ENCODE assay signal across 26 mouse cellular contexts in the genomic region with DNA sequence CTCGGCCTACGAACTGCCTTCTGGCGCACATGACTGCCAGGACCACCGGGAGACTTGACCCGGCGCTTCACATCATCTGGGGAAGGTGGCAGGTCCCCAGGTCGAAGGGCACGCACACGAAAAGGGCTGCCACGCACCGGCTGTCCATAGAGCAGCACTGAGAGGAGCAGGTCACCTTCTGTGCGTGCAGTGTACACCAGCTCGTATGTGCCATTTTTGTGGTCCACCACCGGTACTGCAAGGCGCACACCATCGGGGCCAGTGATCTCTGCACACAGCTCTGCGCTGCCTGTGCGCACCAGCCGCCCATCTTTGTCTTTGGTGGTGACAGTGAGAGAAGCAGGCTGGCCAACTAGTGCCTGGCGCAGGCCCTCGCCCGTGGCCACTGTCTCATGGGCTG. TPM values are rescaled to one million over a fixed set of nuclear protein-coding genes. Genes with fewer than 3 reads are reported as not detected.
DNase-seq lines count a peak whose midpoint lies in the region; ATAC-seq and TF ChIP-seq lines count a peak whose summit lies in the region.
"Had no signal": no experiment of that assay in that cellular context is flagged by ENCODE, and none has a peak within 500 bp of the region (broad histone marks: within the 10 kb centered on the region; RNA-seq: fewer than 3 reads in every experiment).

No protein-coding gene starts in this region.

- no peaks in the 10 kb centered on the region for H3K27me3 ChIP-seq in liver, embryonic 14.5 days (ENCODE audit: control insufficient read depth, insufficient read depth, low read length)
- no peaks in the 10 kb centered on the region for H3K27me3 ChIP-seq in liver, embryonic 12.5 days (replicated peaks)
- H3K27me3 ChIP-seq in midbrain, embryonic 11.5 days (ENCODE audit: control insufficient read depth, insufficient read depth, low read length) = no peaks in the 10 kb centered on the region
- H3K27me3 ChIP-seq in midbrain, embryonic 14.5 days (ENCODE audit: control insufficient read depth, insufficient read depth, low read length) = no peaks in the 10 kb centered on the region
- H3K27me3 ChIP-seq in E14TG2a.4 (ENCODE audit: insufficient read depth, low read length) = no peaks in the 10 kb centered on the region
- no peaks in the 10 kb centered on the region for H3K27me3 ChIP-seq in lung, postnatal 0 days (replicated peaks; ENCODE audit: insufficient read depth, low read length)
- H3K27me3 ChIP-seq: embryonic facial prominence, embryonic 13.5 days; embryonic facial prominence, embryonic 15.5 days; forebrain, embryonic 12.5 days; Patski had no signal

- DNase-seq in liver, embryonic 14.5 days (ENCODE audit: low read depth in 3 of 3, low spot score in 3 of 3) = no peak
- DNase-seq in midbrain, embryonic 11.5 days (ENCODE audit: low spot score, missing footprints) = no peak
- no peak for DNase-seq in midbrain, embryonic 14.5 days
- DNase-seq in R1 (ENCODE audit: low read depth, low spot score) = peak; percentile 26
- no peak for DNase-seq in gastrocnemius, postnatal 25 days
- DNase-seq in lung, postnatal 0 days (ENCODE audit: low spot score) = no peak
- DNase-seq: adrenal gland, adult 8-10 months; adrenal gland, postnatal 14 days; adrenal gland, postnatal 36 days; cerebellum, adult 11-12 months; cerebellum, adult 2 months; cerebellum, adult 9-10 months; cerebellum, postnatal 10 days; cerebellum, postnatal 25 days had no signal

- H3K9me3 ChIP-seq in liver, embryonic 14.5 days (ENCODE audit: control insufficient read depth, low read length) = no peaks in the 10 kb centered on the region
- no peaks in the 10 kb centered on the region for H3K9me3 ChIP-seq in liver, embryonic 12.5 days (replicated peaks)
- H3K9me3 ChIP-seq in midbrain, embryonic 11.5 days (ENCODE audit: control insufficient read depth, low read length) = no peaks in the 10 kb centered on the region
- no peaks in the 10 kb centered on the region for H3K9me3 ChIP-seq in midbrain, embryonic 14.5 days (ENCODE audit: control insufficient read depth, low read length)
- peaks cover 43% of the 10 kb centered on the region for H3K9me3 ChIP-seq in E14TG2a.4 (ENCODE audit: low read length)
- no peaks in the 10 kb centered on the region for H3K9me3 ChIP-seq in lung, postnatal 0 days (ENCODE audit: low read length)
- H3K9me3 ChIP-seq: embryonic facial prominence, embryonic 13.5 days; embryonic facial prominence, embryonic 15.5 days; forebrain, embryonic 10.5 days; forebrain, embryonic 12.5 days; G1E had no signal

- H3K4me3 ChIP-seq in liver, embryonic 14.5 days (ENCODE audit: insufficient read depth in 1 of 2, low read depth in 2 of 2, low read length in 2 of 2) = no peak overlapping the region
- no peak overlapping the region for H3K4me3 ChIP-seq in liver, embryonic 12.5 days
- no peak overlapping the region for H3K4me3 ChIP-seq in midbrain, embryonic 11.5 days (ENCODE audit: low read depth, low read length)
- no peak overlapping the region for H3K4me3 ChIP-seq in midbrain, embryonic 14.5 days (replicated peaks; ENCODE audit: low read depth, low read length)
- H3K4me3 ChIP-seq in E14TG2a.4 (replicated peaks; ENCODE audit: low read length) = peak overlapping the region; percentile 35; the same call in 1 of the 2 replicates
- no peak overlapping the region for H3K4me3 ChIP-seq in lung, postnatal 0 days (ENCODE audit: low read depth, low read length)
- H3K4me3 ChIP-seq: embryonic facial prominence, embryonic 13.5 days; embryonic facial prominence, embryonic 15.5 days; erythroblast, embryonic 14.5 days; forebrain, embryonic 10.5 days; forebrain, embryonic 12.5 days had no signal

- ATAC-seq in liver, embryonic 14.5 days (ENCODE audit: insufficient read depth) = 0 out of 2 replicates have a peak, but pooled peaks have one; percentile 15
- no peak for ATAC-seq in liver, embryonic 12.5 days
- ATAC-seq in midbrain, embryonic 11.5 days (ENCODE audit: low FRiP score) = peak; percentile 18; the same call in 1 of the 2 replicates
- no peak for ATAC-seq in midbrain, embryonic 14.5 days (ENCODE audit: low FRiP score, low TSS enrichment)
- no peak for ATAC-seq in lung, postnatal 0 days
- ATAC-seq: activated CD4-positive, CD25-positive, alpha-beta regulatory T cell, adult 4 months; forebrain, embryonic 14.5 days; forebrain, embryonic 16.5 days; Patski had no signal

- no peaks in the 10 kb centered on the region for H3K36me3 ChIP-seq in liver, embryonic 14.5 days (replicated peaks; ENCODE audit: control insufficient read depth, insufficient read depth, low read depth)
- H3K36me3 ChIP-seq in liver, embryonic 12.5 days = peaks cover 54% of the 10 kb centered on the region
- H3K36me3 ChIP-seq in midbrain, embryonic 11.5 days (ENCODE audit: control insufficient read depth, insufficient read depth, low read length) = peaks cover 16% of the 10 kb centered on the region
- H3K36me3 ChIP-seq in midbrain, embryonic 14.5 days (ENCODE audit: control insufficient read depth, insufficient read depth, low read length) = peaks cover 99% of the 10 kb centered on the region
- peaks cover 88% of the 10 kb centered on the region for H3K36me3 ChIP-seq in E14TG2a.4 (ENCODE audit: insufficient read depth, low read length)
- peaks cover 48% of the 10 kb centered on the region for H3K36me3 ChIP-seq in lung, postnatal 0 days (ENCODE audit: insufficient read depth, low read length)

- TF ChIP-seq EP300 in liver, embryonic 14.5 days (IDR thresholded peaks at IDR 0.05; ENCODE audit: low read depth) = no peak
- TF ChIP-seq EP300 in lung, postnatal 0 days (IDR thresholded peaks at IDR 0.05) = no peak

- no peak overlapping the region for H3K27ac ChIP-seq in liver, embryonic 14.5 days
- H3K27ac ChIP-seq in liver, embryonic 12.5 days = no peak overlapping the region
- no peak overlapping the region for H3K27ac ChIP-seq in midbrain, embryonic 11.5 days (ENCODE audit: low read depth, low read length)
- no peak overlapping the region for H3K27ac ChIP-seq in midbrain, embryonic 14.5 days (replicated peaks; ENCODE audit: low read depth, low read length)
- no peak overlapping the region for H3K27ac ChIP-seq in lung, postnatal 0 days (ENCODE audit: low read length)
- H3K27ac ChIP-seq: embryonic facial prominence, embryonic 13.5 days; embryonic facial prominence, embryonic 15.5 days; forebrain, embryonic 10.5 days; forebrain, embryonic 12.5 days had no signal

- 82% methylated on average over 22 of the region's 22 CpGs for WGBS in liver, embryonic 14.5 days (ENCODE audit: insufficient replicate concordance)
- 90% methylated on average over 22 of the region's 22 CpGs for WGBS in liver, embryonic 12.5 days (ENCODE audit: insufficient replicate concordance)
- 96% methylated on average over 22 of the region's 22 CpGs for WGBS in midbrain, embryonic 11.5 days
- 97% methylated on average over 22 of the region's 22 CpGs for WGBS in midbrain, embryonic 14.5 days
- WGBS in lung, postnatal 0 days = 95% methylated on average over 22 of the region's 22 CpGs

- no peak for TF ChIP-seq CTCF in liver, embryonic 14.5 days (IDR thresholded peaks at IDR 0.05; ENCODE audit: low read depth)
- no peak for TF ChIP-seq CTCF in E14TG2a.4 (conservative IDR thresholded peaks at IDR 0.05; ENCODE audit: low read length)
- no peak for TF ChIP-seq CTCF in lung, postnatal 0 days (IDR thresholded peaks at IDR 0.05)

- no peaks in the 10 kb centered on the region for H3K4me1 ChIP-seq in liver, embryonic 14.5 days (replicated peaks; ENCODE audit: control insufficient read depth in 2 of 2, insufficient read depth in 2 of 2, low read length in 1 of 2)
- H3K4me1 ChIP-seq in liver, embryonic 12.5 days = 0 out of 2 replicates have a peak, but pooled peaks cover 4% of the 10 kb centered on the region
- H3K4me1 ChIP-seq in midbrain, embryonic 11.5 days (ENCODE audit: control insufficient read depth, insufficient read depth, low read length) = no peaks in the 10 kb centered on the region
- no peaks in the 10 kb centered on the region for H3K4me1 ChIP-seq in midbrain, embryonic 14.5 days (ENCODE audit: control insufficient read depth, insufficient read depth, low read length)
- H3K4me1 ChIP-seq in E14TG2a.4 (replicated peaks; ENCODE audit: low read depth, low read length) = peaks cover 5% of the 10 kb centered on the region; the same call in 1 of the 2 replicates
- peaks cover 7% of the 10 kb centered on the region; the same call in 1 of the 2 replicates for H3K4me1 ChIP-seq in lung, postnatal 0 days (ENCODE audit: insufficient read depth, low read depth, low read length)
- H3K4me1 ChIP-seq: forebrain, embryonic 12.5 days had no signal

- no peak overlapping the region for H3K9ac ChIP-seq in liver, embryonic 14.5 days (replicated peaks)
- H3K9ac ChIP-seq in liver, embryonic 12.5 days = no peak overlapping the region
- H3K9ac ChIP-seq in midbrain, embryonic 11.5 days (ENCODE audit: low read length) = no peak overlapping the region
- no peak overlapping the region for H3K9ac ChIP-seq in midbrain, embryonic 14.5 days (replicated peaks; ENCODE audit: low read length)
- H3K9ac ChIP-seq in lung, postnatal 0 days (replicated peaks; ENCODE audit: low read depth) = no peak overlapping the region
- H3K9ac ChIP-seq: embryonic facial prominence, embryonic 13.5 days; embryonic facial prominence, embryonic 15.5 days; forebrain, embryonic 12.5 days had no signal

- no peak overlapping the region for H3K4me2 ChIP-seq in liver, embryonic 14.5 days (ENCODE audit: low read depth)
- H3K4me2 ChIP-seq in liver, embryonic 12.5 days = no peak overlapping the region
- H3K4me2 ChIP-seq in midbrain, embryonic 11.5 days = no peak overlapping the region
- H3K4me2 ChIP-seq in midbrain, embryonic 14.5 days (ENCODE audit: low read length) = no peak overlapping the region
- no peak overlapping the region for H3K4me2 ChIP-seq in lung, postnatal 0 days (replicated peaks; ENCODE audit: low read depth, low read length)
- H3K4me2 ChIP-seq: embryonic facial prominence, embryonic 13.5 days; embryonic facial prominence, embryonic 15.5 days; forebrain, embryonic 12.5 days had no signal

RNA-seq across cellular contexts. Expression of gene Trim3, which starts 15.6 kb away (rescaled TPM):
- 3.8 and 4.3 TPM in 2 replicates for polyA plus RNA-seq in liver, embryonic 14.5 days (2012; rRNA removed)
- 1.9 and 2.2 TPM in 2 replicates for polyA plus RNA-seq in liver, embryonic 14.5 days (2014; fragmentation: Nextera tagmentation; extraction: Ambion mirVana)
- 7.7 and 8.0 TPM in 2 replicates for polyA plus RNA-seq in liver, embryonic 12.5 days (2016; fragmentation: Nextera tagmentation; extraction: Ambion mirVana)
- 20.3 and 23.8 TPM in 2 replicates for polyA plus RNA-seq in midbrain, embryonic 11.5 days (2014; fragmentation: Nextera tagmentation; extraction: Ambion mirVana)
- polyA plus RNA-seq in midbrain, embryonic 14.5 days (2014; fragmentation: Nextera tagmentation; extraction: Ambion mirVana) = 68.5 and 69.3 TPM in 2 replicates
- total RNA-seq in gastrocnemius, postnatal 25 days (2021) = 10 to 100 TPM; 14.7 to 17.0 TPM
- 101 and 116 TPM in 2 replicates for polyA plus RNA-seq in lung, postnatal 0 days (2015; fragmentation: Nextera tagmentation; extraction: Ambion mirVana)

RNA-seq across cellular contexts. Expression of gene Hpx, which starts 17.9 kb away (rescaled TPM):
- polyA plus RNA-seq in liver, embryonic 14.5 days (2012; rRNA removed) = 203 and 207 TPM in 2 replicates
- 276 and 285 TPM in 2 replicates for polyA plus RNA-seq in liver, embryonic 14.5 days (2014; fragmentation: Nextera tagmentation; extraction: Ambion mirVana)
- 81.9 and 84.3 TPM in 2 replicates for polyA plus RNA-seq in liver, embryonic 12.5 days (2016; fragmentation: Nextera tagmentation; extraction: Ambion mirVana)
- 0.11 and 0.29 TPM in 2 replicates for polyA plus RNA-seq in midbrain, embryonic 11.5 days (2014; fragmentation: Nextera tagmentation; extraction: Ambion mirVana)
- polyA plus RNA-seq in midbrain, embryonic 14.5 days (2014; fragmentation: Nextera tagmentation; extraction: Ambion mirVana) = 0.27 and 0.55 TPM in 2 replicates
- not detected for total RNA-seq in gastrocnemius, postnatal 25 days (2021)
- polyA plus RNA-seq in lung, postnatal 0 days (2015; fragmentation: Nextera tagmentation; extraction: Ambion mirVana) = 1.7 and 2.0 TPM in 2 replicates
- total RNA-seq: G1E had no signal
- polyA plus RNA-seq: activated CD4-positive, CD25-positive, alpha-beta regulatory T cell, adult 4 months; erythroblast, embryonic 14.5 days; forebrain, embryonic 14.5 days; G1E had no signal

RNA-seq across cellular contexts. Expression of gene Timm10b, which starts 22.0 kb away (rescaled TPM):
- polyA plus RNA-seq in liver, embryonic 14.5 days (2012; rRNA removed) = 47.6 and 58.7 TPM in 2 replicates
- polyA plus RNA-seq in liver, embryonic 14.5 days (2014; fragmentation: Nextera tagmentation; extraction: Ambion mirVana) = 120 and 122 TPM in 2 replicates
- 159 and 163 TPM in 2 replicates for polyA plus RNA-seq in liver, embryonic 12.5 days (2016; fragmentation: Nextera tagmentation; extraction: Ambion mirVana)
- polyA plus RNA-seq in midbrain, embryonic 11.5 days (2014; fragmentation: Nextera tagmentation; extraction: Ambion mirVana) = 118 and 141 TPM in 2 replicates
- polyA plus RNA-seq in midbrain, embryonic 14.5 days (2014; fragmentation: Nextera tagmentation; extraction: Ambion mirVana) = 122 and 165 TPM in 2 replicates
- total RNA-seq in gastrocnemius, postnatal 25 days (2021) = 10 to 100 TPM; 58.3 to 59.5 TPM
- polyA plus RNA-seq in lung, postnatal 0 days (2015; fragmentation: Nextera tagmentation; extraction: Ambion mirVana) = 220 and 236 TPM in 2 replicates

RNA-seq across cellular contexts. Expression of gene Arfip2, which starts 22.4 kb away (rescaled TPM):
- polyA plus RNA-seq in liver, embryonic 14.5 days (2012; rRNA removed) = 11.2 and 15.4 TPM in 2 replicates
- polyA plus RNA-seq in liver, embryonic 14.5 days (2014; fragmentation: Nextera tagmentation; extraction: Ambion mirVana) = 12.3 and 14.6 TPM in 2 replicates
- 24.5 and 26.8 TPM in 2 replicates for polyA plus RNA-seq in liver, embryonic 12.5 days (2016; fragmentation: Nextera tagmentation; extraction: Ambion mirVana)
- polyA plus RNA-seq in midbrain, embryonic 11.5 days (2014; fragmentation: Nextera tagmentation; extraction: Ambion mirVana) = 70.1 and 72.9 TPM in 2 replicates
- polyA plus RNA-seq in midbrain, embryonic 14.5 days (2014; fragmentation: Nextera tagmentation; extraction: Ambion mirVana) = 83.8 and 102 TPM in 2 replicates
- total RNA-seq in gastrocnemius, postnatal 25 days (2021) = 10 to 100 TPM in 1 of 2 experiments, 1 to 10 TPM in 1; 9.9 to 11.0 TPM
- 48.5 and 52.7 TPM in 2 replicates for polyA plus RNA-seq in lung, postnatal 0 days (2015; fragmentation: Nextera tagmentation; extraction: Ambion mirVana)

RNA-seq across cellular contexts. Expression of gene Gm45799, which starts 22.5 kb away (rescaled TPM):
- 42.2 and 69.5 TPM in 2 replicates for polyA plus RNA-seq in liver, embryonic 14.5 days (2012; rRNA removed)
- polyA plus RNA-seq in liver, embryonic 14.5 days (2014; fragmentation: Nextera tagmentation; extraction: Ambion mirVana) = 24.6 and 26.1 TPM in 2 replicates
- 10.2 and 13.2 TPM in 2 replicates for polyA plus RNA-seq in liver, embryonic 12.5 days (2016; fragmentation: Nextera tagmentation; extraction: Ambion mirVana)
- polyA plus RNA-seq in midbrain, embryonic 11.5 days (2014; fragmentation: Nextera tagmentation; extraction: Ambion mirVana) = 10.5 and 11.9 TPM in 2 replicates
- polyA plus RNA-seq in midbrain, embryonic 14.5 days (2014; fragmentation: Nextera tagmentation; extraction: Ambion mirVana) = 27.8 and 32.2 TPM in 2 replicates
- 1 to 10 TPM; 1.8 to 3.1 TPM for total RNA-seq in gastrocnemius, postnatal 25 days (2021)
- 41.7 and 53.1 TPM in 2 replicates for polyA plus RNA-seq in lung, postnatal 0 days (2015; fragmentation: Nextera tagmentation; extraction: Ambion mirVana)

Comparison
In these comparisons a context has a peak if more than half of its experiments do, and no peak if none do; other contexts are left out.
1. ATAC-seq: peak in liver, embryonic 14.5 days (single experiment) and midbrain, embryonic 11.5 days (single experiment); none in liver, embryonic 12.5 days (single experiment), midbrain, embryonic 14.5 days (single experiment) and lung, postnatal 0 days (single experiment).
2. RNA of gene Hpx, which starts 17.9 kb away (polyA plus RNA-seq): 203 to 285 TPM in liver, embryonic 14.5 days and 81.9 to 84.3 TPM in liver, embryonic 12.5 days; 1.7 to 2.0 TPM in lung, postnatal 0 days, 0.27 to 0.55 TPM in midbrain, embryonic 14.5 days and 0.11 to 0.29 TPM in midbrain, embryonic 11.5 days; every median in the first group is over 10 times any median in the second.